Mouse (Mus musculus) myocyte (in vitro differentiated cells): ENCODE data around the gene Adpgk.

Experiments
- MAX ChIP-seq: IDR thresholded peaks from one replicate; pipeline ENCODE4 v1.6.1; 2011; ENCODE audit warnings: low read depth, mild to moderate bottlenecking, control low read depth
- MYOD1 ChIP-seq, 3 experiments: IDR thresholded peaks; one replicate each; pipeline ENCODE4 v1.6.1; 2011; ENCODE audit warnings: control low read depth in 2 of 3, low read depth in 2 of 3, mild to moderate bottlenecking in 2 of 3, moderate library complexity in 1 of 3; ENCODE audit not compliant: insufficient read length in 2 of 3, control insufficient read depth in 1 of 3
- MYOG ChIP-seq, 3 experiments: IDR thresholded peaks; one replicate each; pipeline ENCODE4 v1.6.1; 2011; ENCODE audit warnings: control low read depth in 2 of 3, low read depth in 2 of 3, mild to moderate bottlenecking in 2 of 3; ENCODE audit not compliant: insufficient read length in 2 of 3, control insufficient read depth in 1 of 3, insufficient read depth in 1 of 3
- POLR2A ChIP-seq: IDR thresholded peaks from one replicate; pipeline ENCODE4 v1.6.1; 2011; ENCODE audit warnings: low read depth, mild to moderate bottlenecking, control low read depth, moderate library complexity; ENCODE audit not compliant: insufficient read length
- REST ChIP-seq: IDR thresholded peaks from one replicate; pipeline ENCODE4 v1.6.1; 2011; ENCODE audit warnings: mild to moderate bottlenecking, control low read depth, moderate library complexity; ENCODE audit not compliant: insufficient read depth, insufficient read length
- TCF12 ChIP-seq: IDR thresholded peaks from one replicate; pipeline ENCODE4 v1.6.1; 2011; ENCODE audit warnings: mild to moderate bottlenecking, control low read depth; ENCODE audit not compliant: poor library complexity, insufficient read depth, severe bottlenecking
- USF1 ChIP-seq: IDR thresholded peaks from one replicate; pipeline ENCODE4 v1.6.1; 2011; ENCODE audit warnings: low read depth, mild to moderate bottlenecking, control low read depth, moderate library complexity

DNA sequence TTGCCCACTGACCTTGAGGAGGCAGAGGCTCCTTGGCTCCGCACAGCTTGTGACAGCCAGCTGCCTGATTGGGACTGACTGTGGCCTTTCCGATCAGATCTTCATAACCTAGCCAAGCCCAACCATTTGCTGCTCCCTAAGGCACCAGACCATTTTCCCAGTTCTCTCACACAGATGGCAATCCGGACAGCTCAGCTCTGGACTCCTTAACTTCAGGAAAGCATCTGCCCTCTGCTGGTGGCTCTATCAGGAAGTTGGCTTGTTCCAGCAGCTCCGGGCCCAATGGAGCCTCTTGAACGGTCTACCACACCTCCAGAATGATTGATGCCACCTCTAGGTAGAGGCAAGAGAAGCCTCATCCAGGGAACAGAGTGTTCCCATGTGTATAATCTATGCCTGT lies 21.6 kb upstream of the Adpgk start:
- no peak for TF ChIP-seq POLR2A
- TF ChIP-seq MAX: no peak
- no peak for TF ChIP-seq MYOG (IDR thresholded peaks at IDR 0.05; ENCODE audit: control insufficient read depth in 1 of 3, insufficient read depth in 1 of 3, insufficient read length in 2 of 3, low read depth in 2 of 3)
- no peak for TF ChIP-seq USF1
- no peak for TF ChIP-seq REST
- no peak for TF ChIP-seq TCF12
- TF ChIP-seq MYOD1 (IDR thresholded peaks at IDR 0.05; ENCODE audit: control insufficient read depth in 1 of 3, insufficient read length in 2 of 3, low read depth in 2 of 3): no peak
